ENCODE assay signal across 7 mouse cellular contexts in the genomic region with DNA sequence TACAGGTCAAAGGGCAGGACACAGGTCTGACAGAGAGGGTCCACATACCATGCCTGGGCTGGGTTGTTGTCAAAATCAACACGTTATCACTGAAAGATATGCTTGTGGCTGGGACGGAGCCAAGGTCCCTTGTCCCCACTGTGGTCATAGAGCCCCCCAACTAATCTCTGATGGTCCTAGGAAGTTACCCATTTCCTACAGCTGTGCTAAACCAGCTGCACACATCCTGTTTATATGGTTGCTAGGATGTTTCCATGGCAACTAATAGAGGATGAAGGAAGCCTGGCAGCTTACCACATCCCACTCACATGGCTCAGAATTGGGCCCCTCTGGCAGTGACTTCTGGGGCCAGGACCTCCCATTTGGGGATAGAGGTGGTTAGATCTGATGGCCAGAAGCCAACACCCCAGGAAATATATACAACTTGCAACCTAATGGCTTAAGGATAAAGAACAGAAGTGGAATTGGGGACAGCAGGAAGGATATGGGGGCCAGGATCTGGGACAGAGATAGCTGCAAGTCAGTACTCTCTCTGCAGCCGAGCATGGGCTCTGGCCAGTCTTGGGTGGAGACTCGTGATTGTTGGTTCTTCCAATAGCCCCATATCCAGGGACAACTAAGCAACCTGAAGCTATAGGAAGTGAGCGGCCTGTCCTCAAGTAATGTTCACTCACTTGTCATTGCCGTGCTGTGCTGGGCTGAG. TPM values are rescaled to one million over a fixed set of nuclear protein-coding genes. Genes with fewer than 3 reads are reported as not detected.
DNase-seq lines count a peak whose midpoint lies in the region; ATAC-seq lines count a peak whose summit lies in the region.

No protein-coding gene starts in this region.

- H3K4me2 ChIP-seq in lung, embryonic 16.5 days (ENCODE audit: low read depth, low read length), result no peak overlapping the region

- no peak overlapping the region for H3K27ac ChIP-seq in lung, embryonic 16.5 days (ENCODE audit: low read length)

- H3K9me3 ChIP-seq in lung, embryonic 16.5 days (ENCODE audit: control insufficient read depth, low read length), result no peaks in the 10 kb centered on the region

- peak; percentile 69 to 78 for ATAC-seq in hematopoietic stem cell, adult 5-6 weeks (replicated peaks in 1 of 2; ENCODE audit: insufficient read depth in 1 of 2, low FRiP score in 2 of 2, low TSS enrichment in 1 of 2, low read depth in 1 of 2, poor library complexity in 2 of 2, severe bottlenecking in 2 of 2)
- ATAC-seq in lung, embryonic 16.5 days (ENCODE audit: low read depth), result peak; percentile 77

- peak; percentile 33 for DNase-seq in NIH3T3 (ENCODE audit: low read depth)
- peak; percentile 72 for DNase-seq in embryo, embryonic 10 days (ENCODE audit: low spot score)
- DNase-seq in cerebellum, adult 9-11 months, result no peak
- no peak for DNase-seq in right cerebral cortex, postnatal 25 days
- no peak for DNase-seq in layer of hippocampus, adult 9-11 months

- 45% methylated on average over 6 of the region's 6 CpGs for WGBS in lung, embryonic 16.5 days

- no peaks in the 10 kb centered on the region for H3K27me3 ChIP-seq in lung, embryonic 16.5 days (ENCODE audit: control insufficient read depth, insufficient read depth, low read depth, low read length)

- no peak overlapping the region for H3K9ac ChIP-seq in lung, embryonic 16.5 days (ENCODE audit: low read length)

- peaks cover 9% of the 10 kb centered on the region for H3K4me1 ChIP-seq in lung, embryonic 16.5 days (replicated peaks; ENCODE audit: control insufficient read depth, insufficient read depth, low read length)

- no peaks in the 10 kb centered on the region for H3K36me3 ChIP-seq in lung, embryonic 16.5 days (ENCODE audit: control insufficient read depth, insufficient read depth, low read length)

- H3K4me3 ChIP-seq in lung, embryonic 16.5 days (ENCODE audit: low read length), result no peak overlapping the region

RNA-seq across cellular contexts. Expression of a gene that starts 43.6 kb away (rescaled TPM):
- 7.7 and 10.4 TPM in 2 replicates for total RNA-seq in hematopoietic stem cell, adult 5-6 weeks (2017)
- polyA plus RNA-seq in lung, embryonic 16.5 days (2015; fragmentation: Nextera tagmentation; extraction: Ambion mirVana), result 18.1 and 18.3 TPM in 2 replicates

Comparison
In these comparisons a context has a peak if more than half of its experiments do, and no peak if none do; other contexts are left out.
1. DNase-seq: peak in NIH3T3 (single experiment) and embryo, embryonic 10 days (single experiment); none in cerebellum, adult 9-11 months (single experiment), right cerebral cortex, postnatal 25 days (single experiment) and layer of hippocampus, adult 9-11 months (single experiment).